Mouse (Mus musculus) liver, embryonic 14.5 days (tissue): Measurements from ENCODE around the gene Pdcd6. TPM values are rescaled to one million over a fixed set of nuclear protein-coding genes. Genes with fewer than 3 reads are reported as not detected.

Experiments used
- ATAC-seq: fragments of 200-750 bp; cut with Nextera tagmentation; 2 replicates; pipeline ENCODE4 v1.8.0; 2017; ENCODE audit warnings: moderate number of reproducible peaks, mild to moderate bottlenecking, moderate library complexity; ENCODE audit not compliant: insufficient read depth
- DNase-seq, 3 experiments: peaks; one replicate each; pipeline ENCODE4 v3.0.0-alpha.2; 2012 to 2013; ENCODE audit warnings: low read depth in 3 of 3, low spot score in 3 of 3
- H3K27ac ChIP-seq: fragments of 300-500 bp; sonication (generic); 2 replicates; pipeline ENCODE4 v1.5.1; 2014; ENCODE audit warnings: moderate library complexity, mild to moderate bottlenecking, control low read depth, inconsistent platforms
- H3K27me3 ChIP-seq: fragments of 300-500 bp; sonication (generic); 2 replicates; pipeline ENCODE4 v1.6.1; 2014; ENCODE audit warnings: mild to moderate bottlenecking, low read length, moderate library complexity; ENCODE audit not compliant: control insufficient read depth, insufficient read depth
- H3K36me3 ChIP-seq: fragments of 300-500 bp; sonication (generic); replicated peaks from 2 replicates; pipeline ENCODE4 v1.6.1; 2014; ENCODE audit warnings: low read depth; ENCODE audit not compliant: control insufficient read depth, insufficient read depth
- H3K4me1 ChIP-seq, 2 experiments: fragments of 200-500 bp in 1 of 2; fragments of 300-500 bp in 1 of 2; sonication (generic) in 1 of 2; replicated peaks; 2 replicates each; pipeline ENCODE4 v1.6.1; 2012 to 2014; ENCODE audit warnings: antibody characterized with exemption in 1 of 2, inconsistent platforms in 1 of 2, low read length in 1 of 2; ENCODE audit not compliant: control insufficient read depth in 2 of 2, insufficient read depth in 2 of 2
- H3K4me2 ChIP-seq: fragments of 300-500 bp; sonication (generic); 2 replicates; pipeline ENCODE4 v1.6.1; 2014; ENCODE audit warnings: low read depth, mild to moderate bottlenecking, control low read depth, moderate library complexity
- H3K4me3 ChIP-seq, 2 experiments: fragments of 200-500 bp in 1 of 2; fragments of 300-500 bp in 1 of 2; sonication (generic) in 1 of 2; 2 replicates each; pipeline ENCODE4 v1.5.1; 2012 to 2014; ENCODE audit warnings: low read depth in 2 of 2, low read length in 2 of 2, mild to moderate bottlenecking in 2 of 2, control low read depth in 1 of 2, inconsistent platforms in 1 of 2, moderate library complexity in 1 of 2; ENCODE audit not compliant: insufficient read depth in 1 of 2
- H3K9ac ChIP-seq: fragments of 300-500 bp; sonication (generic); replicated peaks from 2 replicates; pipeline ENCODE4 v1.6.1; 2014; ENCODE audit warnings: mild to moderate bottlenecking, control low read depth, moderate library complexity
- H3K9me3 ChIP-seq: fragments of 300-500 bp; sonication (generic); 2 replicates; pipeline ENCODE4 v1.6.1; 2016; ENCODE audit warnings: low read length, mixed read lengths; ENCODE audit not compliant: control insufficient read depth
- CTCF ChIP-seq: IDR thresholded peaks from 2 replicates; pipeline ENCODE4 v1.5.1; 2016; ENCODE audit warnings: antibody characterized with exemption, low read depth, control low read depth
- EP300 ChIP-seq: IDR thresholded peaks from 2 replicates; pipeline ENCODE4 v1.6.1; 2016; ENCODE audit warnings: antibody characterized with exemption, low read depth
- WGBS: fragments of 180-500 bp; shearing (Covaris S2); extraction: QIAGEN DNeasy Blood & Tissue Kit; methylation state at CpG from one replicate; pipeline ENCODE4 v1.1.7; 2014; ENCODE audit not compliant: insufficient replicate concordance; 5-methylcytosine and 5-hydroxymethylcytosine counted together
- polyA plus RNA-seq, 2 experiments: library from polyadenylated mRNA; depleted of rRNA in 1 of 2; stranded (reverse) in 1 of 2; unstranded in 1 of 2; fragments of >200 nt; fragmentation: Nextera tagmentation in 1 of 2; extraction: Ambion mirVana in 1 of 2; gene quantifications; 2 replicates each; pipeline versions ENCODE4 v1.2.1 to v1.2.3; 2012 to 2014

Pdcd6 gene
- polyA plus RNA-seq, 2 experiments: 56.0 to 73.4 TPM

- no peak overlapping the region for H3K4me3 ChIP-seq
- no peak for TF ChIP-seq CTCF
- TF ChIP-seq EP300: no peak
- no peaks in the 10 kb centered on the region for H3K4me1 ChIP-seq
- H3K9ac ChIP-seq: no peak overlapping the region
- no peak for DNase-seq
- peaks cover 17% of the 10 kb centered on the region for H3K36me3 ChIP-seq
- H3K4me2 ChIP-seq: no peak overlapping the region
- 60% methylated on average over 6 of the region's 6 CpGs for WGBS
- no peak overlapping the region for H3K27ac ChIP-seq
- ATAC-seq: peak; percentile 15; the same call in 1 of the 2 replicates
- no peaks in the 10 kb centered on the region for H3K9me3 ChIP-seq
- no peaks in the 10 kb centered on the region for H3K27me3 ChIP-seq
These were observed 15.8 kb downstream of the Pdcd6 start for GRCm38 (mm10) chr13:74301607-74301984.

GRCm38 (mm10) chr13:74300925-74301606 is 16.3 kb downstream of the Pdcd6 start:
- H3K9ac ChIP-seq: no peak overlapping the region
- no peak overlapping the region for H3K4me2 ChIP-seq
- WGBS: 31% methylated on average over 4 of the region's 4 CpGs
- no peak overlapping the region for H3K4me3 ChIP-seq
- TF ChIP-seq CTCF: peak; percentile 92
- no peak for TF ChIP-seq EP300
- DNase-seq (peak in 2 of 3 experiments; percentile 28 to 31), ATAC-seq (peak; percentile 48; the same call in 1 of the 2 replicates)
- H3K36me3 ChIP-seq: peaks cover 16% of the 10 kb centered on the region
- no peaks in the 10 kb centered on the region for H3K27me3 ChIP-seq
- no peaks in the 10 kb centered on the region for H3K9me3 ChIP-seq
- H3K4me1 ChIP-seq: no peaks in the 10 kb centered on the region
- no peak overlapping the region for H3K27ac ChIP-seq

DNA sequence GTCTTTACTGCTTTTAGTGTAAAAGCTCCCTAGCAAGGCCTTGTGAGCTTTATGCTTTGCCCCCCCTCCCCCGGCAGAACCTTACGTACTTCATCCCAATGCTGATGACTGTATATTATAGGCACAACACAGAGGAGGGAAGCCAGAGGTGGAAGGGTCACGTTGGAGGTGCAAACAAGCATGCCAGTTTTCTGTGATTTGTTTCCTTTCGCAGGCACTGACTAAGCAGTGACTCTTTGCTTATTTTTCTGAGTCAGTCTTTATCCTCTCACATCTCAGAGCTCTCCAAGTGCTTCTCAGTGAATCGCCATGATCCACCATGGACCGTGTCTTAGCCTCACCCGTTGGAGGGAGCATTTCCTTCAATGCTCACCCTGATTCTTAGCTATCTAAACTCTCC is 21.0 kb downstream of the Pdcd6 start:
- no peak for TF ChIP-seq CTCF
- TF ChIP-seq EP300: no peak
- Histone ChIP-seq H3K4me1 (no peaks in the 10 kb centered on the region), H3K4me3 (no peak overlapping the region), H3K4me2 (no peak overlapping the region), H3K9ac (no peak overlapping the region), H3K27me3 (peaks cover 5% of the 10 kb centered on the region), H3K27ac (no peak overlapping the region), H3K36me3 (no peaks in the 10 kb centered on the region), H3K9me3 (no peaks in the 10 kb centered on the region)
- DNase-seq: no peak
- ATAC-seq: no peak
- 48% methylated on average over 7 of the region's 7 CpGs for WGBS

DNA sequence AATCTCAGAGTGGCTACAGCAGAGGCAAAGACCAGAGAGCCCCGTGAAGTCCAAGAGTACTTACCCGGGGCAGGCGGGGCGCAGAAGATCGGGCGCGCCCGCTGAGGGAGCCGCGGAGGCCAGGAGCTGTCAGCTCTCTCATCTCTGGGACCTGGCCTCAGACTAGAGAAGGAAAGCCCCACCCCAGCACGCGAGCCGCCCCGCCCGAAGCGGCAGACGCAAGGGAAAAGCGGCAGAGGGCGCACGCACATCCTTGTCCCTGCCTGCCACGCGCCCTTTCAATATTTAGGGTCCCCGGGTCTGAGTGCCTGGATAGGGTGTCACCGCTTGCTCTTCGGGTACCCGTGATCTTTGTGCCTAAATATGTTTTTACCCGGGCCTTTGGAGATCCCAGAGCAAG is 25.2 kb downstream of the Pdcd6 start, which contains the start of gene Ahrr:
Gene Ahrr (minus strand): TSS at position 165 of the 400 bp plus-strand sequence.
- Histone ChIP-seq H3K36me3 (no peaks in the 10 kb centered on the region), H3K4me1 (no peaks in the 10 kb centered on the region), H3K4me3 (no peak within 1 kb of the TSS), H3K9ac (no peak within 1 kb of the TSS), H3K27ac (no peak within 1 kb of the TSS), H3K9me3 (no peaks in the 10 kb centered on the region), H3K27me3 (peaks cover 5% of the 10 kb centered on the region), H3K4me2 (peak within 1 kb of the TSS; percentile 28)
- under 1% methylated on average over 27 of the region's 27 CpGs for WGBS
- no peak for TF ChIP-seq EP300
- peak; percentile 69 for TF ChIP-seq CTCF
- ATAC-seq (peak; percentile 70; the same call in 1 of the 2 replicates), DNase-seq (peak in 1 of 3 experiments; percentile 35)

- no peak overlapping the region for H3K4me3 ChIP-seq
- H3K4me2 ChIP-seq: no peak overlapping the region
- 56% methylated on average over 5 of the region's 5 CpGs for WGBS
- no peak for TF ChIP-seq CTCF
- TF ChIP-seq EP300: no peak
- peaks cover 5% of the 10 kb centered on the region for H3K27me3 ChIP-seq
- DNase-seq (no peak), ATAC-seq (no peak)
- H3K9me3 ChIP-seq: no peaks in the 10 kb centered on the region
- no peak overlapping the region for H3K27ac ChIP-seq
- H3K9ac ChIP-seq: no peak overlapping the region
- no peaks in the 10 kb centered on the region for H3K4me1 ChIP-seq
- H3K36me3 ChIP-seq: no peaks in the 10 kb centered on the region
These were observed 27.7 kb downstream of the Pdcd6 start for GRCm38 (mm10) chr13:74289646-74290045.
